Comparison of ENCODE assay signal across 8 mouse cellular contexts in genomic region chr12:87044711-87045110, GRCm38 (mm10). TPM values are rescaled to one million over a fixed set of nuclear protein-coding genes. Genes with fewer than 3 reads are reported as not detected.
DNase-seq lines count a peak whose midpoint lies in the region; ATAC-seq lines count a peak whose summit lies in the region.
"Had no signal": no experiment of that assay in that cellular context is flagged by ENCODE, and none has a peak within 500 bp of the region (broad histone marks: within the 10 kb centered on the region; RNA-seq: fewer than 3 reads in every experiment).

No protein-coding gene starts in this region.

- no peaks in the 10 kb centered on the region for H3K27me3 ChIP-seq in neural tube, embryonic 11.5 days (ENCODE audit: control insufficient read depth, insufficient read depth, low read length)
- no peaks in the 10 kb centered on the region for H3K27me3 ChIP-seq in forebrain, embryonic 15.5 days
- no peaks in the 10 kb centered on the region; the same call in 1 of the 2 replicates for H3K27me3 ChIP-seq in limb, embryonic 15.5 days
- H3K27me3 ChIP-seq in stomach, embryonic 16.5 days (ENCODE audit: control insufficient read depth, insufficient read depth, low read length): no peaks in the 10 kb centered on the region

- no peak overlapping the region for H3K4me2 ChIP-seq in neural tube, embryonic 11.5 days (ENCODE audit: low read depth)
- no peak overlapping the region for H3K4me2 ChIP-seq in forebrain, embryonic 15.5 days (replicated peaks)
- H3K4me2 ChIP-seq in limb, embryonic 15.5 days: no peak overlapping the region
- no peak overlapping the region for H3K4me2 ChIP-seq in stomach, embryonic 16.5 days (ENCODE audit: low read depth, low read length)
- H3K4me2 ChIP-seq: heart, embryonic 15.5 days had no signal

- WGBS in neural tube, embryonic 11.5 days: 21% methylated on average over 5 of the region's 5 CpGs
- WGBS in forebrain, embryonic 15.5 days: 2% methylated on average over 5 of the region's 5 CpGs
- 15% methylated on average over 5 of the region's 5 CpGs for whole genome bisulfite sequencing in limb, embryonic 15.5 days
- WGBS in stomach, embryonic 16.5 days: 12% methylated on average over 5 of the region's 5 CpGs

- peak; percentile 34 for DNase-seq in neural tube, embryonic 11.5 days (ENCODE audit: low spot score)
- no peak for DNase-seq in neural tube, embryonic 10.5 days (ENCODE audit: extremely low spot score, low spot score)
- no peak for DNase-seq in B cell, adult 2 months
- DNase-seq in adrenal gland, adult 2 months: no peak

- ATAC-seq in neural tube, embryonic 11.5 days (ENCODE audit: insufficient read depth, low FRiP score, low TSS enrichment): peak; percentile 61
- ATAC-seq in forebrain, embryonic 15.5 days (replicated peaks): peak; percentile 69
- ATAC-seq in limb, embryonic 15.5 days (ENCODE audit: insufficient number of reproducible peaks, low FRiP score, low TSS enrichment, low read depth): peak; percentile 53; the same call in 1 of the 2 replicates
- ATAC-seq in stomach, embryonic 16.5 days (ENCODE audit: insufficient read depth, low FRiP score): peak; percentile 76; the same call in 1 of the 2 replicates

- H3K4me1 ChIP-seq in neural tube, embryonic 11.5 days (ENCODE audit: control insufficient read depth, insufficient read depth, low read length): peaks cover 5% of the 10 kb centered on the region
- peaks cover 27% of the 10 kb centered on the region for H3K4me1 ChIP-seq in forebrain, embryonic 15.5 days
- H3K4me1 ChIP-seq in limb, embryonic 15.5 days: 0 out of 2 replicates have a peak, but pooled peaks cover 4% of the 10 kb centered on the region
- peaks cover 3% of the 10 kb centered on the region; the same call in 1 of the 2 replicates for H3K4me1 ChIP-seq in stomach, embryonic 16.5 days (ENCODE audit: control insufficient read depth, insufficient read depth, low read length)
- H3K4me1 ChIP-seq: heart, embryonic 15.5 days had no signal

- H3K9me3 ChIP-seq in neural tube, embryonic 11.5 days (ENCODE audit: control insufficient read depth, low read length): no peaks in the 10 kb centered on the region
- H3K9me3 ChIP-seq in forebrain, embryonic 15.5 days: no peaks in the 10 kb centered on the region
- no peaks in the 10 kb centered on the region for H3K9me3 ChIP-seq in limb, embryonic 15.5 days
- no peaks in the 10 kb centered on the region for H3K9me3 ChIP-seq in stomach, embryonic 16.5 days (replicated peaks; ENCODE audit: control insufficient read depth, low read length)
- H3K9me3 ChIP-seq: heart, embryonic 15.5 days had no signal

- no peak overlapping the region for H3K4me3 ChIP-seq in neural tube, embryonic 11.5 days (ENCODE audit: low read depth, low read length)
- no peak overlapping the region for H3K4me3 ChIP-seq in forebrain, embryonic 15.5 days
- no peak overlapping the region for H3K4me3 ChIP-seq in limb, embryonic 15.5 days
- H3K4me3 ChIP-seq in stomach, embryonic 16.5 days (replicated peaks; ENCODE audit: low read length): no peak overlapping the region
- H3K4me3 ChIP-seq: heart, embryonic 15.5 days had no signal

- H3K27ac ChIP-seq in neural tube, embryonic 11.5 days (ENCODE audit: low read depth, low read length): no peak overlapping the region
- H3K27ac ChIP-seq in forebrain, embryonic 15.5 days (replicated peaks): no peak overlapping the region; the same call in 1 of the 2 replicates
- no peak overlapping the region for H3K27ac ChIP-seq in limb, embryonic 15.5 days
- no peak overlapping the region for H3K27ac ChIP-seq in stomach, embryonic 16.5 days (ENCODE audit: low read length)
- H3K27ac ChIP-seq: heart, embryonic 15.5 days had no signal

- no peaks in the 10 kb centered on the region for H3K36me3 ChIP-seq in neural tube, embryonic 11.5 days (ENCODE audit: control insufficient read depth, insufficient read depth, low read length)
- H3K36me3 ChIP-seq in forebrain, embryonic 15.5 days: no peaks in the 10 kb centered on the region
- no peaks in the 10 kb centered on the region for H3K36me3 ChIP-seq in limb, embryonic 15.5 days
- no peaks in the 10 kb centered on the region for H3K36me3 ChIP-seq in stomach, embryonic 16.5 days (ENCODE audit: control insufficient read depth, insufficient read depth, low read length)
- H3K36me3 ChIP-seq: heart, embryonic 15.5 days had no signal

- H3K9ac ChIP-seq in neural tube, embryonic 11.5 days (ENCODE audit: low read length): no peak overlapping the region
- H3K9ac ChIP-seq in forebrain, embryonic 15.5 days (replicated peaks): no peak overlapping the region
- no peak overlapping the region for H3K9ac ChIP-seq in limb, embryonic 15.5 days
- no peak overlapping the region for H3K9ac ChIP-seq in stomach, embryonic 16.5 days (ENCODE audit: low read length)
- H3K9ac ChIP-seq: heart, embryonic 15.5 days had no signal

RNA-seq across cellular contexts. Expression of gene Tmem63c, which starts 23.6 kb away (rescaled TPM):
- 0.74 and 0.78 TPM in 2 replicates for polyA plus RNA-seq in neural tube, embryonic 11.5 days (2014; fragmentation: Nextera tagmentation; extraction: Ambion mirVana)
- 5.7 and 7.0 TPM in 2 replicates for polyA plus RNA-seq in forebrain, embryonic 15.5 days (2015; fragmentation: Nextera tagmentation; extraction: Ambion mirVana)
- not detected in 2 replicates for polyA plus RNA-seq in limb, embryonic 15.5 days (2015; fragmentation: Nextera tagmentation; extraction: Ambion mirVana)
- 1.2 and 2.1 TPM in 2 replicates for polyA plus RNA-seq in stomach, embryonic 16.5 days (2015; fragmentation: Nextera tagmentation; extraction: Ambion mirVana)
- total RNA-seq in adrenal gland, adult 2 months (2021): 1 to 10 TPM; 1.3 to 2.4 TPM
- polyA plus RNA-seq in adrenal gland, adult 2 months (2012; rRNA removed): 1.0 and 1.8 TPM in 2 replicates

RNA-seq across cellular contexts. Expression of gene Zdhhc22, which starts 54.5 kb away (rescaled TPM):
- 1.4 and 2.1 TPM in 2 replicates for polyA plus RNA-seq in neural tube, embryonic 11.5 days (2014; fragmentation: Nextera tagmentation; extraction: Ambion mirVana)
- 6.6 and 7.1 TPM in 2 replicates for polyA plus RNA-seq in forebrain, embryonic 15.5 days (2015; fragmentation: Nextera tagmentation; extraction: Ambion mirVana)
- polyA plus RNA-seq in limb, embryonic 15.5 days (2015; fragmentation: Nextera tagmentation; extraction: Ambion mirVana): 0.14 TPM in 1 of 2 replicates, not detected in the other
- polyA plus RNA-seq in stomach, embryonic 16.5 days (2015; fragmentation: Nextera tagmentation; extraction: Ambion mirVana): 0.43 and 0.91 TPM in 2 replicates
- 1 to 10 TPM; 1.2 to 1.4 TPM for total RNA-seq in adrenal gland, adult 2 months (2021)
- 3.1 and 5.2 TPM in 2 replicates for polyA plus RNA-seq in adrenal gland, adult 2 months (2012; rRNA removed)
- polyA plus RNA-seq: heart, embryonic 15.5 days had no signal

RNA-seq across cellular contexts. Expression of gene Ngb, which starts 57.6 kb away (rescaled TPM):
- polyA plus RNA-seq in neural tube, embryonic 11.5 days (2014; fragmentation: Nextera tagmentation; extraction: Ambion mirVana): 0.24 and 0.56 TPM in 2 replicates
- 1.8 and 2.0 TPM in 2 replicates for polyA plus RNA-seq in forebrain, embryonic 15.5 days (2015; fragmentation: Nextera tagmentation; extraction: Ambion mirVana)
- polyA plus RNA-seq in limb, embryonic 15.5 days (2015; fragmentation: Nextera tagmentation; extraction: Ambion mirVana): 0.09 and 0.29 TPM in 2 replicates
- 3.0 and 4.0 TPM in 2 replicates for polyA plus RNA-seq in stomach, embryonic 16.5 days (2015; fragmentation: Nextera tagmentation; extraction: Ambion mirVana)
- total RNA-seq in adrenal gland, adult 2 months (2021): 1 to 10 TPM; 1.9 to 2.3 TPM
- polyA plus RNA-seq in adrenal gland, adult 2 months (2012; rRNA removed): 4.0 and 7.9 TPM in 2 replicates
